Mouse (Mus musculus) liver, adult 2 months (tissue): ENCODE measurements around the gene Dvl1.

Source experiments
- CTCF ChIP-seq: fragments of 200-500 bp; IDR thresholded peaks from 2 replicates; pipeline ENCODE4 v1.5.1; 2011; ENCODE audit warnings: low read depth, low read length, control low read depth
- POLR2A ChIP-seq: fragments of 200-500 bp; IDR thresholded peaks from 2 replicates; pipeline ENCODE4 v1.6.1; 2011; ENCODE audit warnings: low read length, control low read depth; ENCODE audit not compliant: insufficient read depth; ENCODE audit errors: extremely low read depth

GRCm38 (mm10) chr4:155899355-155899754, 52.2 kb downstream of the Dvl1 start:
- no peak for TF ChIP-seq CTCF
- no peak for TF ChIP-seq POLR2A
